Mouse (Mus musculus) heart, adult 2 months (tissue): ENCODE data around the gene Abcf2. TPM values are rescaled to one million over a fixed set of nuclear protein-coding genes. Genes with fewer than 3 reads are reported as not detected.

Source experiments
- DNase-seq, 2 experiments: peaks; one replicate each; pipeline ENCODE4 v3.0.0; 2021
- H3K27ac ChIP-seq: fragments of 200-600 bp; 2 replicates; pipeline ENCODE4 v1.8.1; 2022
- H3K27me3 ChIP-seq: fragments of 200-500 bp; 2 replicates; pipeline ENCODE4 v1.6.1; 2012; ENCODE audit warnings: mild to moderate bottlenecking, low read length, inconsistent platforms, mixed read lengths; ENCODE audit not compliant: control insufficient read depth, insufficient read depth
- H3K36me3 ChIP-seq: fragments of 200-500 bp; 2 replicates; pipeline ENCODE4 v1.6.1; 2012; ENCODE audit warnings: low read length, inconsistent platforms; ENCODE audit not compliant: control insufficient read depth, insufficient read depth
- H3K4me1 ChIP-seq: fragments of 200-500 bp; 2 replicates; pipeline ENCODE4 v1.6.1; 2011; ENCODE audit warnings: low read length; ENCODE audit not compliant: control insufficient read depth, insufficient read depth
- H3K4me3 ChIP-seq: fragments of 200-600 bp; 2 replicates; pipeline ENCODE4 v1.8.1; 2022
- H3K79me2 ChIP-seq: fragments of 200-500 bp; replicated peaks from 2 replicates; pipeline ENCODE4 v1.6.1; 2012; ENCODE audit warnings: mild to moderate bottlenecking, inconsistent platforms, low read length, moderate library complexity, mixed read lengths; ENCODE audit not compliant: control insufficient read depth, insufficient read depth
- H3K9ac ChIP-seq: fragments of 200-500 bp; 2 replicates; pipeline ENCODE4 v1.6.1; 2012; ENCODE audit warnings: low read depth, mild to moderate bottlenecking, control low read depth, inconsistent platforms, low read length, mixed read lengths
- CTCF ChIP-seq: fragments of 200-600 bp; IDR thresholded peaks from 2 replicates; pipeline ENCODE4 v1.8.1; 2022; ENCODE audit warnings: antibody characterized with exemption, mild to moderate bottlenecking, moderate library complexity
- EP300 ChIP-seq: fragments of 200-500 bp; IDR thresholded peaks from 2 replicates; pipeline ENCODE4 v1.6.1; 2011; ENCODE audit warnings: low read depth, low read length, control low read depth; ENCODE audit not compliant: insufficient read depth
- POLR2A ChIP-seq: fragments of 200-500 bp; IDR thresholded peaks from 2 replicates; pipeline ENCODE4 v1.6.1; 2011; ENCODE audit warnings: mild to moderate bottlenecking, low read depth, low read length, control low read depth; ENCODE audit not compliant: insufficient read depth
- WGBS: fragments of 180-500 bp; shearing (Covaris S2); methylation state at CpG from one replicate; pipeline ENCODE4 v1.1.7; 2018; 5-methylcytosine and 5-hydroxymethylcytosine counted together
- intact Hi-C: fragments of 180-260 bp; cut with DNase I; formaldehyde crosslinking; loops from one replicate; pipeline ENCODE4 v1.15.1; 2025
- polyA plus RNA-seq: library from polyadenylated mRNA; depleted of rRNA; stranded (reverse); fragments of >200 nt; gene quantifications from 2 replicates; pipeline ENCODE4 v1.2.3, GENCODE M21; 2012
- total RNA-seq, 2 experiments: library from RNA; stranded (reverse); gene quantifications; 2 replicates each; pipeline ENCODE4 v1.2.3; 2021

Gene Abcf2
- total and polyA plus RNA-seq, 3 experiments, result 43.3 to 55.8 (median 52.5) TPM

GRCm38 (mm10) chr5:24622386-24623040 is 45.2 kb upstream of the Abcf2 start:
- Histone ChIP-seq H3K27me3 (0 out of 2 replicates have a peak, but pooled peaks cover 2% of the 10 kb centered on the region), H3K27ac (no peak overlapping the region), H3K36me3 (no peaks in the 10 kb centered on the region), H3K4me3 (no peak overlapping the region), H3K79me2 (no peaks in the 10 kb centered on the region), H3K4me1 (peaks cover 3% of the 10 kb centered on the region; the same call in 1 of the 2 replicates), H3K9ac (no peak overlapping the region)
- DNase-seq, result no peak
- intact Hi-C loops, result no loop called here
- TF ChIP-seq POLR2A (no peak), CTCF (no peak), EP300 (no peak)
- 77% methylated on average over 7 of the region's 7 CpGs for WGBS

- Histone ChIP-seq H3K4me3 (no peak overlapping the region), H3K79me2 (no peaks in the 10 kb centered on the region), H3K9ac (no peak overlapping the region), H3K27me3 (0 out of 2 replicates have a peak, but pooled peaks cover 2% of the 10 kb centered on the region), H3K27ac (no peak overlapping the region), H3K36me3 (no peaks in the 10 kb centered on the region), H3K4me1 (peaks cover 3% of the 10 kb centered on the region; the same call in 1 of the 2 replicates)
- WGBS, result 75% methylated on average over 8 of the region's 8 CpGs
- intact Hi-C loops, result no loop called here
- TF ChIP-seq POLR2A (no peak), EP300 (no peak), CTCF (no peak)
- DNase-seq, result no peak
Measured at GRCm38 (mm10) chr5:24620626-24621025, 43.4 kb upstream of the Abcf2 start.

- Histone ChIP-seq H3K9ac (no peak overlapping the region), H3K4me3 (no peak overlapping the region), H3K79me2 (no peaks in the 10 kb centered on the region), H3K27me3 (0 out of 2 replicates have a peak, but pooled peaks cover 2% of the 10 kb centered on the region), H3K4me1 (peaks cover 3% of the 10 kb centered on the region; the same call in 1 of the 2 replicates), H3K27ac (no peak overlapping the region), H3K36me3 (no peaks in the 10 kb centered on the region)
- intact Hi-C loops, result no loop called here
- TF ChIP-seq CTCF, result no peak
- TF ChIP-seq POLR2A, result no peak
- no peak for TF ChIP-seq EP300
- DNase-seq, result no peak
- 63% methylated on average over 8 of the region's 8 CpGs for WGBS
Measured at GRCm38 (mm10) chr5:24620116-24620515, 42.8 kb upstream of the Abcf2 start.

GRCm38 (mm10) chr5:24618921-24619320 is 41.7 kb upstream of the Abcf2 start:
- intact Hi-C loops, result no loop called here
- H3K4me1 ChIP-seq, result no peaks in the 10 kb centered on the region
- no peak overlapping the region for H3K9ac ChIP-seq
- H3K36me3 ChIP-seq, result no peaks in the 10 kb centered on the region
- no peaks in the 10 kb centered on the region for H3K79me2 ChIP-seq
- WGBS, result 81% methylated on average over 3 of the region's 3 CpGs
- no peak for DNase-seq
- TF ChIP-seq EP300 (no peak), CTCF (no peak), POLR2A (no peak)
- no peak overlapping the region for H3K27ac ChIP-seq
- no peaks in the 10 kb centered on the region for H3K27me3 ChIP-seq
- H3K4me3 ChIP-seq, result no peak overlapping the region

GRCm38 (mm10) chr5:24615097-24615496 is 37.8 kb upstream of the Abcf2 start:
- Histone ChIP-seq H3K9ac (no peak overlapping the region), H3K27me3 (no peaks in the 10 kb centered on the region), H3K4me1 (peaks cover 2% of the 10 kb centered on the region; the same call in 1 of the 2 replicates), H3K4me3 (no peak overlapping the region), H3K79me2 (no peaks in the 10 kb centered on the region), H3K27ac (no peak overlapping the region), H3K36me3 (no peaks in the 10 kb centered on the region)
- whole genome bisulfite sequencing, result 62% methylated on average over 6 of the region's 6 CpGs
- intact Hi-C loops, result no loop called here
- no peak for DNase-seq
- TF ChIP-seq CTCF (no peak), POLR2A (no peak), EP300 (no peak)

GRCm38 (mm10) chr5:24612302-24612649 is 35.0 kb upstream of the Abcf2 start:
- H3K79me2 ChIP-seq, result no peaks in the 10 kb centered on the region
- WGBS, result 62% methylated on average over 5 of the region's 5 CpGs
- no peaks in the 10 kb centered on the region for H3K27me3 ChIP-seq
- TF ChIP-seq CTCF (no peak; the same call in 1 of the 2 replicates), EP300 (no peak), POLR2A (no peak)
- no peak overlapping the region for H3K4me3 ChIP-seq
- H3K4me1 ChIP-seq, result peaks cover 2% of the 10 kb centered on the region; the same call in 1 of the 2 replicates
- intact Hi-C loops, result no loop called here
- no peak overlapping the region for H3K27ac ChIP-seq
- H3K36me3 ChIP-seq, result no peaks in the 10 kb centered on the region
- DNase-seq, result no peak
- H3K9ac ChIP-seq, result no peak overlapping the region
